Mouse (Mus musculus) liver, embryonic 13.5 days (tissue): ENCODE data around the gene Wnt5b. TPM values are rescaled to one million over a fixed set of nuclear protein-coding genes. Genes with fewer than 3 reads are reported as not detected.

Source experiments
- ATAC-seq: fragments of 200-750 bp; cut with Nextera tagmentation; 2 replicates; pipeline ENCODE4 v1.8.0; 2017; ENCODE audit warnings: low read depth, mild to moderate bottlenecking, moderate number of reproducible peaks, moderate library complexity
- DNase-seq: peaks from one replicate; pipeline ENCODE4 v3.0.0; 2022
- H3K27ac ChIP-seq: fragments of 300-500 bp; sonication (generic); 2 replicates; pipeline ENCODE4 v1.5.1; 2015; ENCODE audit warnings: moderate library complexity, mild to moderate bottlenecking, inconsistent platforms
- H3K27me3 ChIP-seq: fragments of 300-500 bp; sonication (generic); 2 replicates; pipeline ENCODE4 v1.6.1; 2015; ENCODE audit warnings: mild to moderate bottlenecking, inconsistent platforms
- H3K36me3 ChIP-seq: fragments of 300-500 bp; sonication (generic); 2 replicates; pipeline ENCODE4 v1.6.1; 2015; ENCODE audit warnings: mild to moderate bottlenecking, inconsistent platforms
- H3K4me1 ChIP-seq: fragments of 300-500 bp; sonication (generic); replicated peaks from 2 replicates; pipeline ENCODE4 v1.6.1; 2015; ENCODE audit warnings: inconsistent platforms
- H3K4me2 ChIP-seq: fragments of 300-500 bp; sonication (generic); 2 replicates; pipeline ENCODE4 v1.6.1; 2015; ENCODE audit warnings: inconsistent platforms, mild to moderate bottlenecking, moderate library complexity
- H3K4me3 ChIP-seq: fragments of 300-500 bp; sonication (generic); replicated peaks from 2 replicates; pipeline ENCODE4 v1.5.1; 2015; ENCODE audit warnings: mild to moderate bottlenecking, inconsistent platforms
- H3K9ac ChIP-seq: fragments of 300-500 bp; sonication (generic); 2 replicates; pipeline ENCODE4 v1.6.1; 2015; ENCODE audit warnings: mild to moderate bottlenecking, inconsistent platforms
- H3K9me3 ChIP-seq: fragments of 300-500 bp; sonication (generic); replicated peaks from 2 replicates; pipeline ENCODE4 v1.6.1; 2016; ENCODE audit warnings: inconsistent platforms
- WGBS: fragments of 180-500 bp; shearing (Covaris S2); methylation state at CpG from one replicate; pipeline ENCODE4 v1.1.7; 2015; ENCODE audit not compliant: insufficient replicate concordance; 5-methylcytosine and 5-hydroxymethylcytosine counted together
- polyA plus RNA-seq: library from polyadenylated mRNA; unstranded; fragments of >200 nt; fragmentation: Nextera tagmentation; extraction: Ambion mirVana; gene quantifications from 2 replicates; pipeline ENCODE4 v1.2.1, GENCODE M21; 2015

The Wnt5b gene
- polyA plus RNA-seq, 1 experiment from 2014 or later, result 0.52 TPM

GRCm38 (mm10) chr6:119428611-119429010 lies 115.5 kb downstream of the Wnt5b start:
- WGBS, result 47% methylated on average over 3 of the region's 3 CpGs
- no peak overlapping the region for H3K9ac ChIP-seq
- H3K36me3 ChIP-seq, result no peaks in the 10 kb centered on the region
- H3K4me1 ChIP-seq, result no peaks in the 10 kb centered on the region
- ATAC-seq (no peak), DNase-seq (no peak)
- no peak overlapping the region for H3K27ac ChIP-seq
- H3K27me3 ChIP-seq, result no peaks in the 10 kb centered on the region
- no peak overlapping the region for H3K4me2 ChIP-seq
- no peaks in the 10 kb centered on the region for H3K9me3 ChIP-seq
- H3K4me3 ChIP-seq, result no peak overlapping the region

- no peaks in the 10 kb centered on the region for H3K27me3 ChIP-seq
- no peak overlapping the region for H3K4me3 ChIP-seq
- no peaks in the 10 kb centered on the region for H3K9me3 ChIP-seq
- peaks cover 24% of the 10 kb centered on the region for H3K4me1 ChIP-seq
- ATAC-seq (no peak), DNase-seq (no peak)
- no peak overlapping the region for H3K9ac ChIP-seq
- H3K4me2 ChIP-seq, result no peak overlapping the region
- no peaks in the 10 kb centered on the region for H3K36me3 ChIP-seq
- WGBS, result 43% methylated on average over 4 of the region's 4 CpGs
- H3K27ac ChIP-seq, result 0 out of 2 replicates have a peak overlapping the region, but pooled peaks have one; percentile 3
These were observed 123.1 kb downstream of the Wnt5b start for GRCm38 (mm10) chr6:119421001-119421400.

- Histone ChIP-seq H3K9ac (no peak overlapping the region), H3K4me2 (no peak overlapping the region), H3K4me1 (peaks cover 24% of the 10 kb centered on the region), H3K27me3 (no peaks in the 10 kb centered on the region), H3K9me3 (no peaks in the 10 kb centered on the region), H3K27ac (no peak overlapping the region), H3K36me3 (no peaks in the 10 kb centered on the region), H3K4me3 (no peak overlapping the region)
- WGBS, result 78% methylated on average over 5 of the region's 5 CpGs
- no peak for ATAC-seq
- no peak for DNase-seq
These were observed 123.8 kb downstream of the Wnt5b start for GRCm38 (mm10) chr6:119420357-119420756.

GRCm38 (mm10) chr6:119419412-119419811 lies 124.7 kb downstream of the Wnt5b start:
- H3K4me3 ChIP-seq, result no peak overlapping the region
- ATAC-seq (no peak), DNase-seq (no peak)
- no peaks in the 10 kb centered on the region for H3K27me3 ChIP-seq
- no peak overlapping the region for H3K4me2 ChIP-seq
- 63% methylated on average over 7 of the region's 7 CpGs for WGBS
- H3K9ac ChIP-seq, result no peak overlapping the region
- no peaks in the 10 kb centered on the region for H3K9me3 ChIP-seq
- H3K27ac ChIP-seq, result no peak overlapping the region
- H3K4me1 ChIP-seq, result peaks cover 24% of the 10 kb centered on the region
- H3K36me3 ChIP-seq, result no peaks in the 10 kb centered on the region

GRCm38 (mm10) chr6:119418392-119419251 lies 125.5 kb downstream of the Wnt5b start:
- Histone ChIP-seq H3K9me3 (no peaks in the 10 kb centered on the region), H3K9ac (no peak overlapping the region), H3K4me1 (peaks cover 24% of the 10 kb centered on the region), H3K27ac (no peak overlapping the region), H3K36me3 (no peaks in the 10 kb centered on the region), H3K4me3 (no peak overlapping the region), H3K27me3 (no peaks in the 10 kb centered on the region), H3K4me2 (no peak overlapping the region)
- ATAC-seq (no peak), DNase-seq (no peak)
- 72% methylated on average over 7 of the region's 7 CpGs for WGBS

GRCm38 (mm10) chr6:119417821-119418220 lies 126.3 kb downstream of the Wnt5b start:
- H3K36me3 ChIP-seq, result no peaks in the 10 kb centered on the region
- DNase-seq (no peak), ATAC-seq (no peak; the same call in 1 of the 2 replicates)
- H3K9ac ChIP-seq, result no peak overlapping the region
- 67% methylated on average over 7 of the region's 7 CpGs for WGBS
- no peak overlapping the region for H3K4me3 ChIP-seq
- H3K4me1 ChIP-seq, result peaks cover 24% of the 10 kb centered on the region
- no peak overlapping the region for H3K4me2 ChIP-seq
- no peaks in the 10 kb centered on the region for H3K9me3 ChIP-seq
- no peaks in the 10 kb centered on the region for H3K27me3 ChIP-seq
- H3K27ac ChIP-seq, result no peak overlapping the region

- Histone ChIP-seq H3K36me3 (no peaks in the 10 kb centered on the region), H3K4me1 (peaks cover 24% of the 10 kb centered on the region), H3K9ac (no peak within 1 kb of the TSS), H3K9me3 (no peaks in the 10 kb centered on the region), H3K4me3 (peak within 1 kb of the TSS; percentile 32), H3K27me3 (no peaks in the 10 kb centered on the region), H3K4me2 (peak within 1 kb of the TSS; percentile 64), H3K27ac (no peak within 1 kb of the TSS)
- WGBS, result 2% methylated on average over 12 of the region's 12 CpGs
- peak; percentile 70 for DNase-seq
- ATAC-seq, result peak; percentile 81
These were observed 126.8 kb downstream of the Wnt5b start, which contains the start of gene Adipor2 for GRCm38 (mm10) chr6:119417354-119417753. Gene Adipor2, minus strand, starts transcription at chr6:119417704.

GRCm38 (mm10) chr6:119416643-119417042 lies 127.5 kb downstream of the Wnt5b start:
- no peaks in the 10 kb centered on the region for H3K27me3 ChIP-seq
- H3K36me3 ChIP-seq, result no peaks in the 10 kb centered on the region
- 51% methylated on average over 6 of the region's 6 CpGs for WGBS
- H3K27ac ChIP-seq, result no peak overlapping the region
- H3K9ac ChIP-seq, result no peak overlapping the region
- H3K4me2 ChIP-seq, result peak overlapping the region; percentile 64
- DNase-seq (no peak), ATAC-seq (no peak)
- H3K9me3 ChIP-seq, result no peaks in the 10 kb centered on the region
- H3K4me1 ChIP-seq, result peaks cover 24% of the 10 kb centered on the region
- no peak overlapping the region for H3K4me3 ChIP-seq

GRCm38 (mm10) chr6:119414262-119415043 lies 129.7 kb downstream of the Wnt5b start:
- Histone ChIP-seq H3K4me3 (no peak overlapping the region), H3K4me2 (no peak overlapping the region)
- WGBS, result 75% methylated on average over 15 of the region's 15 CpGs

GRCm38 (mm10) chr6:119412588-119412987 lies 131.6 kb downstream of the Wnt5b start:
- Histone ChIP-seq H3K27ac (no peak overlapping the region), H3K4me1 (peaks cover 28% of the 10 kb centered on the region), H3K36me3 (no peaks in the 10 kb centered on the region), H3K9me3 (no peaks in the 10 kb centered on the region), H3K27me3 (no peaks in the 10 kb centered on the region), H3K4me2 (no peak overlapping the region), H3K9ac (no peak overlapping the region), H3K4me3 (no peak overlapping the region)
- ATAC-seq (no peak), DNase-seq (no peak)
- WGBS, result 81% methylated on average over 4 of the region's 4 CpGs

More at GRCm38 (mm10) chr6:119414262-119415043, 129.7 kb downstream of the Wnt5b start:
- no peak overlapping the region for H3K27ac ChIP-seq
- ATAC-seq (no peak), DNase-seq (no peak)
- no peak overlapping the region for H3K9ac ChIP-seq
- no peaks in the 10 kb centered on the region for H3K27me3 ChIP-seq
- peaks cover 26% of the 10 kb centered on the region for H3K4me1 ChIP-seq
- no peaks in the 10 kb centered on the region for H3K9me3 ChIP-seq
- H3K36me3 ChIP-seq, result no peaks in the 10 kb centered on the region

- Histone ChIP-seq H3K36me3 (no peaks in the 10 kb centered on the region), H3K27me3 (no peaks in the 10 kb centered on the region), H3K9ac (no peak overlapping the region), H3K4me1 (peaks cover 18% of the 10 kb centered on the region), H3K4me2 (no peak overlapping the region), H3K9me3 (no peaks in the 10 kb centered on the region), H3K4me3 (no peak overlapping the region), H3K27ac (no peak overlapping the region)
- WGBS, result 61% methylated on average over 3 of the region's 3 CpGs
- DNase-seq (no peak), ATAC-seq (no peak)
These were observed 132.6 kb downstream of the Wnt5b start for GRCm38 (mm10) chr6:119411511-119411910.
